Mouse (Mus musculus) adrenal gland, postnatal 4 days (tissue): ENCODE data around the gene Mtmr4. TPM values are rescaled to one million over a fixed set of nuclear protein-coding genes. Genes with fewer than 3 reads are reported as not detected.

Source experiments
- DNase-seq, 2 experiments: peaks; one replicate each; pipeline ENCODE4 v3.0.0; 2021 to 2022; ENCODE audit warnings: low spot score in 2 of 2, mixed read lengths in 2 of 2
- total RNA-seq, 2 experiments: library from RNA; stranded (reverse); gene quantifications; 2 replicates each; pipeline ENCODE4 v1.2.3; 2021

Mtmr4 gene
- total RNA-seq, 2 experiments from 2014 or later: 29.1 to 33.1 TPM

DNA sequence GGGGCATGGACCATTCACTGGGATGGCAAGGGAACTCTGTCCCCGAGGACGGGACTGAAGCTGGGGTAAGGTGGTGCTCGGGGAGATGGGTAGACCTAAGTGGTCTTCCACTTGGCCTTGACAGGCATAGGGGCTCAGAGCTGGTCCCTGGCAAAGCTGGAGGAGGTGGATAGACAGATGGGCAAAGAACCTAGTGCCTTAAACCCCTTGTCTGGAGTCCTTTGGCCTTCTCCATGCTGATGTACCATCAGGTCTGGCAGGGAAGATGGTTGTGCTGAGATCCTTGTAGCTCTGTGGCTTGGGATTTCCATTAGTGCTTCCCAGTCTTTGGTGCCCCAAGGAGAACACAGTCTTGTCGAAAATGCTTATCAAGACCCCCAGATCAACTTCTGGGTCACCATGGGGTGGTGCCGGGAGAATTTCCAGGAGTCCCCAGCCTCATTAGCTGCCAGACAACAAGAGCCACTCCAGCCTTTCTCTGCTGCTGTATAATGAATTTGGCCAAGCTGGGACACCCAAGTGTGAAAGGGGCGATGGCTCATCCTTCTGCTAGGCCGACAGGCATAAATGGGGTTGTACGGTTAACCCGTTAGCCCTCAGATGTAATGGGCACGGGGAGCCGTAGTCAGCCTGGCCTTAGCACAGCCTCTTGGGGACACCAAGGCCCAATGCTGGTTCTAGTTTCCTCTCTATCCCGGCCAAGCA, 10.6 kb upstream of the Mtmr4 start:
- DNase-seq: no peak

DNA sequence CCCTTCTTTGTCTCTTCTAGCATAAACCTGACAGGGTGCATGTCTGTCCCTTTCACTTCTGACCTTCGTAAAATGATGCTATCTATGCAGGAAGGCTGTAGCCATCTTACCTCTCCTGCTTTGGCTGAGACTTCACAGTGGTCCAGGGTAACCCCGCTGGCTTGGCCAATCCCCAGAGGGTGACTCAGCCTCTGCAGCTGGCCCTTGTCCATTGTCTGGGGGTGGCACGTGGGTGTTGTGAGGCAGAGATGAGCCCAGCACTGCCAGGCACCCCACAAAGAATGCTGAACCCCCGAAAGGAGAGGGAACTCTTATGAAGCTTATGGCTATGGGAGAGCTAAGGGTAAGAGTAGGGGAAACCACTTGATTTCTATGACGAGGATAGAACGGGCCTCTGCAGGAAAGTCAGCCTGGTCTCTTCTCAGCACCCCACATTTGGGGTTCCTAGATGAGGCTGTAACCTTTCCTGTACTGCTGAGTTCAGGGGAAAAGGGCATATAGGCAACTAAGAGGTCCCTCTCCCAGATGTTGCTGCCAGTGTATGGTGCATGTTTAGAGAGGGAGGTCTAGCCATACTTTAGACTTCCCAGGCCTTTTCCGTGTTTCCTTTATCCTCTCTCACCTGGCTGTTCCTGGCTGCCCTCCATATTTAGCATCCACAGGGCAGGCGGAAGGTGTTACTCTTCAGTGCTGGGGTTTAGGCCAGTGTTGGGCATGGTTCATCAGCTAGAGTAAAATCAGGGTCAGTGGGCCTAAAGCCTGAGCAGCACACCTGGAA, 9.8 kb upstream of the Mtmr4 start:
- DNase-seq: no peak

DNA sequence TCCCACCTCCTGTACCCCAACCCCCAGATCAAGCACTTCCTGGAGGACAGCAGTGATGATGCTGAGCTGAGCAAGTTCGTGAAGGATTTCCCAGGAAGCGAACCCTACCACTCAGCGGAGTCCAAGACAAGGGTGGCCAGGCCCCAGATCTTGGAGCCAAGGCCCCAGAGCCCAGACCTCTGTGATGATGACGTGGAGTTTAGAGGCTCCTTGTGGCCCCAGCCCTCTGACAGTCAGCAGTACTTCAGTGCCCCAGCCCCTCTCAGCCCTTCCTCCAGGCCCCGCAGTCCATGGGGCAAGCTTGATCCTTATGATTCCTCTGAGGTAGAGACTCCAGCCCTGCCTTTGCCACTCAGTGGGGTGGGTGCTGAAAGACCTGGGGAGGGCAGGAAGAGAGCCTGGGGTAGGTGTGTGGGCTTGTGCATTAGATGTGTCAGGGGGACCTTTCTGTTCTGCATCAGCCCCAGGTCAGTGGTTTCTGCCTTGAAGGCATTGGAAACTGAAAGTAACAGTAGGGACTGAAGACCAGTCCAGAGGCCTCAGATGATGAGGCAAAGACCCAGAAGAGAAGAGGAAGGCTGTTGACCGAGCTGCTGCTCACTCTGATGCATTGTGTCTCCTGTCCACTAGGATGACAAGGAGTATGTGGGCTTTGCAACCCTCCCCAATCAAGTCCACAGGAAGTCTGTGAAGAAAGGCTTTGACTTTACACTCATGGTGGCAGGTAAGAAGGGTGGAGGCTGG, 8.5 kb upstream of the Mtmr4 start:
- no peak for DNase-seq

DNA sequence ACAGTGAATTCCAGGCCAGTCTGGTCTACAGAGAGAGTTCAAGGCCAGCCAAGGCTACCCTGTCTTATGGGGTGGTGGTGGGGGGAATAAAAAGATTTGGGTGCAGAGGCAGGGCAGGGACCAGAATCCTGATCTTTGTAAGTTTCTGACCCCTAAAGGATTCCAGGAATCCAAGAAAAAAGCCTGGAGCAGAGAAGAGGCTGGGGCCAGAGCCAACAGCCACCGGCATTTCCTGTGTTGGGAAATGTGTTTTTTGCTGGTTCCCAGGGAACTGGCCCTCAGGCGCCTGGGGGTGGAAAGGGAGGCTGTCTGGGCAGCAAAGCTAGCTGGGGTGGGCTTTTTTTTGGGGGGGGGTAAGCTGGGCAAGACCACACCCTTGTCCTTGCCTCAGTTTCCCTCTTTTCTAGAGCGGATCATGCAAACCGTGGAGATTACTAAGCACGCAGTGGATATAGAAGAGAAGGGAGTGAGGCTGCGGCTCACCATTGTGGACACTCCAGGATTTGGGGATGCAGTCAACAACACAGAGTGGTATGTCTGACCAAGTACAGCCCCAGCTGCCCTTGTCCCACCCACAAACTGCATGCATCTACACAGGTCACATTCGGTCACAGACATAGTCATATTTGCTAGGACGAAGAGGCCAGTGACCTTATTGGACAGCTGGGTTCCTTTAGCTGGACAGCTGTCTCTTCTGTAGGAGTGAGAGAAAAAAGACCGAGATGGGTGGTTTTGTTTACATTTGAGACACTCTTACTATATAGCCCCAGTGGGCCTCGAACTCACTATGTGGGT, 7.1 kb upstream of the Mtmr4 start:
- no peak for DNase-seq

DNA sequence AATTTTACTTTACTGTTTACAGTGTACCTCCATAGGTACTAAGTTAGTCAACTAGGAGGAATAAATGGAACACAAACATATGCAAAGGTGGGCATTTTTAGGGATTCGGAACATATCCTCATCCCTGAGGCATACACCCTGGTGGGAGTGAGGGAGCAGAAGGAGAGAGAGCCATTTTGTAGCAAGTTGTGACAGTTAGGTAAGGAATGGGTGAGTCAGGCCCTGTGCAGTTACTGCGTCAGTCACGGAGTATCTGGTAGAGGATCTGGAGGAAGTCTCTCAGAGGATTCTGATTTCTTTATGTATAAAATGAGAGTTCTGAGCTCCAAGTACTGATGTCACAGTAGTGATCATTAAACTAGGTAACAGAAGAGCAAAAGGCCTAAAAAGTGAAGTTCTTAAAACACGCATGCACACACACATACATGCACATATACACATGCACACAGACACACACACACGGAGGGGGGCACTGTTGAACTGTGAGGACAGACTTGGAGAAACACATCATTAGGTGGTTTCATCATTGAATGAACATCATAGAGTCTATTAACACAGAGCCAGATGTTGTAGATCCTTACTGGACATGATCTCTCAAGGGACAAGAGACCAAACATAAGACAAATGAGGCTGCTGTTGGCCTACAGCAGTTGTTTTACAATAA, 4.6 kb upstream of the Mtmr4 start:
- DNase-seq: no peak

DNA sequence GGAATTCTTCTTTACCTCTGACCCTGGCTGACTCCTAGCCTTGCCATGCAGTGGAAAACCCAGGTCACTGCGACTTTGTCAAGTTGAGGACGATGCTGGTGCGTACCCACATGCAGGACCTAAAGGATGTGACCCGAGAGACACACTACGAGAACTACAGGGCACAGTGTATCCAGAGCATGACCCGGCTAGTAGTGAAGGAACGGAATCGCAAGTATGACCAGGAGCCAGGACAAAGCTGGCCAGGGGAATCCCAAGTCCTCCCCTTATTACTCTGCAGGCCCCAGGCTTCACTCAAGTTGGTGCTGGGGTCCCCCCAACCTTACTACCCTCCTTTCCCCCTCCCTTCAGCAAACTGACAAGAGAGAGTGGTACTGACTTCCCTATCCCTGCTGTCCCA, 2.4 kb upstream of the Mtmr4 start:
- no peak for DNase-seq

DNA sequence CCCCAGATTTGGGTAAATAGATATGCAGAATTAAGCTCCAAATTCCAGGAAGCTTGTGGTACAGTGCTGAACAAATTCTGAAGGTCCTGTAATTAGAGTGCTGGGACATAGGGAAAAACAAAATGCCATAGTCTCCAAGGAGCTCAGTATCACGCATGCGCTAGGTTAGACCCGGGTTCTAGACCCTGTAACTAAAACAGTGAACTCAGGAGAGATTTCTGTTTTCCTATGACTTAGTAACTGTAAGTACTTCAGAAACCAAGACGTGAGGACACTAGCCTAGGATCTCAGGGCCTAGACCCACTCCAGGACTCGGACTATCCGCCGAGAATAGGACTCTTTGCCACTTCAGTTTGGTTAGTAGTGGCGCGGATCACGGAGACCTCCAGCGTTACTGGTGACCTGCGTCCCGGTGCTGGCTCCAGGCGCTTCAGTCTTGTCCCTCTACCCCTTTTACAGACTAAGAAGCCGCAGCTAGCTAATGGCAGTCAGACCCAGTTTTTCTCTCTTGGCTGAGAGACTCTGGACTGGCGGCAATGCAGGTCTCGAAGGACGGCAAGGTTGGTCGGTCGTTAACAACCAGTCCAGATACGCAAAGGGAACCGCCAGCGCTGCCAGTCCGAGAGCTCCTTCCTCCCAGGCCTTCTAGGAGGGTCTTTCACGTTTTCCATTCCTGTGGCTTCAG, 979 bp upstream of the Mtmr4 start:
- peak in 1 of 2 experiments; percentile 17 for DNase-seq

DNA sequence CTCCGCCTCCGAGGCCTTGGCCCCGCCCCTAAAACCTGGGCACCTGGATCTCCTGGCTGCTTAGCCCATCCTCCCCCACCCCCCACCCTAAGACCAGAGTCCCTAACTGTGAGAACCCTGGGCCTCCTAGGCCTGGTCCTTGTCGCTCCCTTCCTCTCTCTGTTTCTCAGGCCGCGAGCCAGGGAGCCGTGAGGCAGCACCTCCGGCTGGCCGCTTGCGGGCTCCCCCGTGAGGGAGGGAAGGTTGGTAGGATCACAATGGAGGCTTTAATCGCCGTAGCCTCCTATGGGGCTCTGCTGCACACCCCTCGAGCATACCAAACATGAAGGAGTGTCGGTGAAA, 363 bp downstream of the Mtmr4 start:
- no peak for DNase-seq

DNA sequence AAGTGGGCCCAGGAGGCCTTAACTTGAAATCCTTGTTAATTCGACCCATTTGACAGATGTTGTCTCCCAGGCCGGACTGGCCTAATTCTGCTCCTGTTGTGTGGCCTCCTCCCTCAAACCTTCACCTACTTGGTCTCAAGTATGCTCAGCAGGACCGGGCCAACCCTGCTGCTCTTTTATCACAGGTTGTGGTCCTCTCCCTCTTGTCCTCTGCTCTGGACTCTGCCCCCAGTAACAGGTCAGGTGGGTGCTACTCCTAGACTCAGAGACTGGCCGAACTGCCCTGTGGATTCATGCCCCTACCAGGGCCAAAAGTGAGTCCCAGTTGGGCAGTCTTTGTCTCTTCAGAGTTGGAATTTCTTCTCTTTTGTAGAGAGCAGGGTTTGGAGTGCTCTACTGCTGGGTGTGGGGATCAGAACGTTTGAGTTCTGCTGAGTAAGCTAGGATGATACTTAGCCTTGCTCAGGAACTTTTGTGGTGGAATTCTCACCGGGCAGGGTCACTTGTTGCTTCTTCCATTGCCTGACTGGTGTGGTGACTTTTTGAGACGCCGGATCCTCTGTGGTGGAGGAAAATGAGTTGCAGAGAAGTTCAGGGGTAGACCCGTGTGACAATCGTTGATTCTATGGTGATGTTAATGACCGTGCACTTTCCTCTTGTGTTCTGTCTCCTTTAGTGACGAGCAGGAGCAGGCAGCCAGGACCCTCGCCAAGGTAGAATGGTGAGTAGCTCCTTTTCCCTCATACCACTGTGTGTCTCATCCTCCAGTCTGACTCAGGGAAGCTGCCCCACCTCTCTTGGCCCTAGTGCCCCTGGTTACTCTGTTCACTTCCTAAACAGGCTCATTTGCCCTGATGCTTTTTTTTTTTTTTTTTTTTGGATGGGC, 994 bp downstream of the Mtmr4 start:
- DNase-seq: no peak

DNA sequence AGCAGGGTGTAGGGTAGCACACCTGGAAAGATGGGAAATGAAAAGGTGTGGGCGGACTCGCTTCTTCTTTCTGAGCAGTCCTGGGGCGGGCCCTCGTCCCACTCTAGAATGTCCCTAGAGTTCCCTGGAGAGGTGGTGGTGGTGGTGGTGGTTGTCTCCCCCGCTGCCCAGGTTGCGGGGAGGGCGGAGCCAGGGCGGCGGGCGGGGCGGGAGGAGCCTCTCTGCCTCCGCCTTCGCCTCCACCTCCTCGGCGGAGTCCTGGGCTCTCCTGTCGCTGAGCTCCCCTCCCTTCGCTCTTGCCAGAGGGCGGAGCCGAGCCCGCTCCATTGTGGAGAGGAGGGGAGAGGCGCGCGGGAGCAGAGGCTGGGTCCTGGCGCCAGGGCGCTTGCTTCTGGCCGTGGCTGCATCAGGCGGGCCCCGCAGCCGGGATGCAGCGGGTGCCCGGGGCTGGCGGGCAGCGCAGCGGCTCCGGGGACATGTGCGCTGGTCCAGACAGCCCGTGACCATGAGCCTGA, 3.4 kb downstream of the Mtmr4 start:
- DNase-seq: peak; percentile 65 to 73

DNA sequence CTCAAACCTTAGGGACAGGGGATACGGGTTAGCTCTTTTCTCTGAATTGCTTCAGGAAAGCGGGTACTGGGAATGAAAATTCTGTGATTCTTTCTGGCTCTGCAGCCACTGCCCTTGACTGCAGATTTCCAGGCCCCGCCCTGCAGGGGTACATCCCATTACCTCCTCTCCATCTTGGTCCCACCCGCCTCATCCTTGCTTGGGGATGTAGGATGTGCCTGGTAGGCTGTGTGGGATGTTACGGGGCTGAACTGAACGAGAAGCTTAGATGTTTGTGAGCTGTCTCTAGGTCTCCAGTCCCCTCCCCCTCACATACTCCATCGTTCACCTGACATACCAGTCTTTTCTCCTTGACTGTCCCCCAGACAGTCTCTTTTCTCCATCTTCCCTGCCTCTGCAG, 4.0 kb downstream of the Mtmr4 start:
- DNase-seq: no peak

DNA sequence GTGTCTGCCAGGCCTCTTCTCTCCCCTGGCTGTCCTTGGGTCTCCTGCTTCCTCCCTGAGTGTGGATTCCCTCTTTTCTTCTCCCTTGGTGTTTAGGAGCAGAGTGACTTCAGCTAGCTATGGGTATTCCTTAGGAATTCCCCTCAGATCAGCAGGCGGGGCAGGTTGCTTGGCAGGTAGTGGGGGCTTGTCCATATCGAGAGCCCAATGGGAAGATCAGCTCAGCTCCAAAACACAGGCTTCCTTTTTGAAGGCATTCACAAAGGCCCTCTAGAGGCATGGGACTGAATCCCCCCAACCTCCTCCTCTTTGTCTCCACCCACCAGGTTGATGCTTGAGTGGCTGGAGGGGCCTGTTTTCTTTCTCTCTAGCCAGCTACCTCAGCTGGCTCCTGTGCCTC, 4.5 kb downstream of the Mtmr4 start:
- no peak for DNase-seq

DNA sequence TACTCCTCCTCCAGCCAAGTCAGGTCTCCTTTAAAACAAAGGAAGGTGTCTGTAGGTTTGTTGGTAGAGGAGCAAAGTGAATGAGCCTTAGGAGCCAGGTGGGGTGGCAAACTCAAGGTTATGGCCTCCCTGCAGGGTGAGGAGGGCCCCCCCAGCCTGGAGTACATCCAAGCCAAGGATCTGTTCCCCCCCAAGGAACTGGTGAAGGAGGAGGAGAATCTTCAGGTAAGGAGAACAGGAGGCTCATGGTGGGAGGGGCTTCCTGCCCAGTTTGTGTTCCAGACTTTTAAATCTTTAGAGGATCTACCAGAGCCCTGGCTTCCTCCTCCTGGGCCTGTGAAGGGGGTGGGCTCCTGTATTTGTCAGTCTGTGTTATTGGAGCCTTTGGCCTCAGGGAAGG, 5.1 kb downstream of the Mtmr4 start:
- DNase-seq: no peak

DNA sequence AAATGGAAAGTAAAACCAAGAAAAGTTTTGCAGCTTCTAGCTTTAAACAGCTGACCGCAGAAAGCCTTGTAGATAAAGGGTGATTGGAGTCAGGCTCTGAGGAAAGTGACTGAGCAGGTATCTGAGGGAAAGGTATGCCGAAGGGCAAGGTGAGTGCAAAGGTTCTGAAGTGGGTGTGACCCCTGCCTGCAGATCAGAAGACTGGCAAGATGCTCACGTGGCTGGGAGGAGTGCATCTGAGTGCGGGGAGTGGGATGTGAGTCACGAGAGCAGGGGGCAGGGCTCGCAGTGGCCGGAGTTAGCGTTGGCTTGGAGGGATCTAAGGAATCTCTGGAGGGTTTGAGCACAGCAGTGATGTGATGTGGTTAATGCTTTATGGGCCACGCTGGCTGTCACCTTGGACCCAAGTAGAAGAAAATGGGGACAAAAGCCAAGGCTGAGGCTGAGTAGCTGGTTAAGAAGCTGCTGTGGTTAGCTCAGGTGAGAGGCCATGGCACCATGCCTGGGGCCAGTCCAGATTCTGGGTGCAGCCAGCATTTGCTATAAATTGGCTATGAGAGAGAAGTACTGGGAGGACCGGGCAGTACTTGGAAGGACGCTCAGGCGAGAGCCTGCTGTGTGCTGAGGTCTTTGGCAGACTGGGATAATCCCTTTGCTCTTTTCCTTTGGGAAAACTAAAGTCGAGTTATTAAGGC, 7.6 kb downstream of the Mtmr4 start:
- DNase-seq: no peak

DNA sequence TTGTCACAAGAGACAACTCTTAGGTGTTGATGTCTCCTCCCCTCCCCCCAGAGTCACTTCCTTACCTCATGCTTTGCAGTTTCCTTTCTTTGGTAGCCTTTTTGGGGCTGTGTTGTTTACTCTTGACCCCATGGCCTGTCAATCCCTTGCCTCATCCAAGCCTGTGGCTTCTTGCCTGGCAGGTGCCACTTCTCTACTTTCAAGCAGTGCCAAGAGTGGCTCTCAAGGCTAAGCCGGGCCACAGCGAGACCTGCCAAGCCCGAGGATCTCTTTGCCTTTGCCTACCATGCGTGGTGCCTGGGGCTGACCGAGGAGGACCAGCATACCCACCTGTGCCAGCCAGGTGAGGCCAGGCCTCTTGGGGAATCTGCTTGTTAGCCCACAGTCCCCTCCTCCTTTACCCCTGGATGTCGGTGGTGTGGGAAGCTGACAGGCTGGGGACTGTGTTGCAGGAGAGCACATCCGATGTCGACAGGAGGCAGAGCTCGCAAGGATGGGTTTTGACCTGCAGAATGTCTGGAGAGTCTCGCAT, 8.4 kb downstream of the Mtmr4 start:
- DNase-seq: no peak

DNA sequence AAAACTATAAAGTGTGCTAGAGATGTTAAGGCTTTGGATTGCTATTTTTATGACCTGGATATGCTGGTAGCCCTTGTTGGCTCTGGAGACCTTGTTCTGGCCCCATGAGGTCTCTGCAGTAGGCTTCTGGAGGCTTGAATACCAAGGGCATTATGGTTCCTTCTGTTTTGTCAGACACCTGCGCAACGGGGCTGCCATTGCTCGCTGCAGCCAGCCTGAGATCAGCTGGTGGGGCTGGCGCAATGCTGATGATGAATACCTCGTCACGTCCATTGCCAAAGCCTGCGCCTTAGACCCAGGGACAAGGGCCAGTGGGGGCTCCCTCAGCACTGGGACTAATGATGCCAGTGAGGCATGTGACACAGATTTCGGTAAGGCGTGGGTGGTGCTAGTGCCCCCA, 10.3 kb downstream of the Mtmr4 start:
- DNase-seq: no peak

DNA sequence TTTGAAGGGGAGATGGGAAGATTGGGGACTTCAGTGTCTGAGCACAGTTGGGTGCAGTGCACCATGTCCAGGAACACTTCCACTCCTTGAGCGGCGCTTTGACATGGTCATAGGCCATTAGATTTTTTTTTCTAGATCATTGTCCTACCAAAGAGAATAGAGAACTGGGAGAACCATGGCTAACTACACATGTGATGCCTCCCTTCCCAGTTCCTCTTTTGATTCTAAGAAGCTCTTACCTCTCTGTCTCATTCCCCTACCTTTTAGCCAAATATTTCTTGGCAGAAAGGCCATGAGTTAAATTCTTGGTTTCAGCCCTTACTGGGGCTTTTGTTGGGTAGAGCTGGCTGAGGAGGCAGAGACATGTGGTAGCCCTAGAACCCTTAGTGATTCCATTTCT, 11.6 kb downstream of the Mtmr4 start:
- no peak for DNase-seq

DNA sequence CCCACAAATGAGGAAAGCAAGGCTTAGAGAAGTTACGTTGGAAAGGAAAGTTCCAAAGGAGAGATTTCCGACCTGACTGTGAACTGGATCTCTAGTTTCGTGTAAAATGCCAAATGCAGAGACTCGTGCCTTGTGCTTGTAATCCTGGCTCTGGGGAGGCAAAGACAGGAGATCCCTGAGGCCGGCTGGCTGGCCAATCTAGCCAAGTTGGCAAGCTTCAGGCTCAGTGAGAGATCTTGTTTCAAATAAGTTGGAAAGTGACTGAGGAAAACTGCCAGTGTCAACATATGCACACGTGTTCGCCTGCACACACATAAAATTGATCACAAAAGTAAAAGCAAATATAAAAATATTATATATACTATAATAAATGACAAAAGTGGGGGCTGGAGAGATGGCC, 17.3 kb downstream of the Mtmr4 start:
- no peak for DNase-seq
